Mouse (Mus musculus) 3T3-L1 (cell line): ENCODE data around the gene P4hb.
A peak's percentile ranks its signal among the peaks of the same experiment; 100 is the strongest.
"Not testable (repeated sequence)": the region's sequence is repeated elsewhere in the genome, so short reads cannot be mapped to it uniquely, and the experiment has no call there.

Experiments
- DNase-seq: peaks from one replicate; pipeline ENCODE4 v3.0.0-alpha.2; 2015; ENCODE audit warnings: low read depth, low spot score

P4hb gene

DNA sequence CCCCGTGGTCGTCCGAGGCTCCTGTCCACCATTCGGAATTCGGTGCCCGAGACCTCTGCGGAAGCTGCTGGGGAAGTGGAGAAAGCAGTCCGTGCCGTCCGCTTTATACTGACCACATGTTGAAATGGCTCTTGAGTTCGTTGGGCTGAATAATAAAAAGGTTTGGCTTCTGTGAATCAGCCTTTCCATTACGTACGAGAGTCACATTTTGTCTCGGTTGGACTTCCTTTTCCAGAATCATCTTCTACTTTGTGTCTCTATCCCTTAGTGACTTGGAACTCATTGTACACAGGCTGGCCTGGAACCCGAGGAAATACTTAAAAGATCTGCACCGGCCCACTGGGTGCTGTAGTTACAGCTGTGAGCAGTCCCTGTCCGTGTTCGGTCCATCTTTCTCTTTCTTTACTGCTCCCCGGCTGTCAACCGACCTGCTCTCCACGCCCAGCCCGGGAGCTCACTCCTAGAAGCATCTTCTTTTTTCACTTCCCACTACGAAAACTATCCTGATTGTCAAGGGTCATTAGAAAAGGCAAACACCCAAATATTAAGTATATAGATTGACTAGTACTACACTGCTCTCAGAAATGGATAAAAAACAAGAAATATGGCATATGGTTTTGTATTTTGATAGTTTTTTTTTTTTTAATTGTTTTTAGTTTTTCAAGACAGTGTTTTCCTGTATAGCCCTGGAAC is 678 bp upstream of the P4hb start:
- DNase-seq, result peak; percentile 69

DNA sequence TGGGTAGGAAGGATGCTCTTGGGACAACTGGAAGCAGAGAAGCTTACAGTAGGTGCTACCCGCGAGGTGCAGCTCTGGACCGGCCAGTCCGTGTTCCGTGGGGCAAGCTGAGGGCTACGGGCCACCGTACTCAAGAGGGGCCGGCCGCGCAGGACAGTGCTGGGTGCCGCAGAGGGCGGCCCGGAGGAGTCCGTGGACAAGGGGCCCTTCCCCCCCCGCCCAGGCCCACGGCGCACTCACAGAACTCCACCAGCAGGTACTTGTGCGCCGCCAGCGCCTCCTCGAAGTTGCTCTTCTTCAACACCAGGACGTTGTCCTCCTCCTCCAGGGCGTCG is 669 bp downstream of the P4hb start:
- DNase-seq, result peak; percentile 31

DNA sequence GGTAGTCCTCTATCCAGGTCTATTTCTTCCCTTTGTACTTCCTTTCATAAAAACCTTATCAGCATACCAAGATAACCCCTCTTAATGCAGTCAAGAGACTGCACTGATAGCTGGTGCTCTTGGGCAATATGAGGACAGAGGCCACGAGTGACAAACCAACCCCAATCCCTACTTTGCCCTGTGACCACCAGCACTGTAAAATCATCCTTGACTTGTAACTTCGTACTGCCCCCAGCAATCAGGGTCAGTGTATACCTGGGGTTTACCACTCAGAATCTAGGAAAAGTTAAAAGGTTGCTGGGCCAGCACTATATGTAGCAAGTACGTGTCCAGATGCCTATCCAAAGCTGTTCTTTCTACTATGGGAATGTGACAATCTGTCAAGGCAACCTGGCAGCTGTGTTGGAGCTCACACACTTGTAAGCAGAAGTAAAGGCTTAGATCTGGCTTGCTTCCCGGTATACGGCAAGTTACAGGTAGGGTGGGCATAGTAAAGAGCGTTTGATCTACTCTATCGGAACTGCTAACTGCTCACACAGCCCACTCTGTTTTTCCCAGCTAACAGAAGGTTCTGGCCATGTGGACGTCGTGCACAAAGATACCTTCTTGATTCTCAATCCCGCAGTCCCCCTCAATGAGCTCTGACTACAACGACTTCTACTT is 1.2 kb downstream of the P4hb start:
- DNase-seq, result no peak

DNA sequence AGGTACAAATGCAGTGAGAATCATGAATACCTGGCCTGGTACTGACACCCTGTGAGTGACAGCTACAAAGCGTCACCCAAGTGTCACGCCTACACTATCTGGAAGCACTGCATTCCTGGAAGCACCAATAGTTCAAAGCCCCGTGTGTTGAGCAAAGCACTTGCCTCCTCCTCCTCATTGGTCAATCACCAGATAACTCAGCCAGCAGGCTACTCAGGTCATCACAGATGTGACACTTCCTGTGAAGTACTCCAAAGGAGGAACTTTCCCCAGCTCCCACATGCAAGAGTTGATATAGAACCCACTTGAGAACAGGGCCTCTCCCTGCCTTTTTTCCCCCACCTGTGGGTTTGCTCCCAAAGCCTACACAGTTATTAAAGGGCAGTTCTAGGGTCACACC is 1.9 kb downstream of the P4hb start:
- DNase-seq, result no peak

DNA sequence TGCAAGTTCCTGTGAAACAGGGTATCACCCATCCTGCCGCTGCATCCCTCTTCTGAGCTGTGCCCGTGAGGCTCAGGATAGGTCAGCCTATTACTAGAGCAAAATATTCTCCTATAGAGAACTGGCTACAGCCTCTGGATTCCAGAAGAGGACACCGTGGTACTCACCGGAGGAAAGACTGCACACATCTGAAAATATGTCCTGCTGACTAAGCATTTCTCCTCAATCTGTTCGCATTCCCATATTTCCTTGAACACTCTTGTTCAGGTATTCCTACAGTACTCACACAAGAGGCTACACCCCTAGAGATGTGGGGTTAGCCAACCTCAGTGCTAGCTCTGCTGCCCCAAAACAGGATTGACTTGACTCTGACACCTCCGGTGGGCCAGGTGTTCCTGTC is 4.7 kb downstream of the P4hb start:
- DNase-seq, result no peak

DNA sequence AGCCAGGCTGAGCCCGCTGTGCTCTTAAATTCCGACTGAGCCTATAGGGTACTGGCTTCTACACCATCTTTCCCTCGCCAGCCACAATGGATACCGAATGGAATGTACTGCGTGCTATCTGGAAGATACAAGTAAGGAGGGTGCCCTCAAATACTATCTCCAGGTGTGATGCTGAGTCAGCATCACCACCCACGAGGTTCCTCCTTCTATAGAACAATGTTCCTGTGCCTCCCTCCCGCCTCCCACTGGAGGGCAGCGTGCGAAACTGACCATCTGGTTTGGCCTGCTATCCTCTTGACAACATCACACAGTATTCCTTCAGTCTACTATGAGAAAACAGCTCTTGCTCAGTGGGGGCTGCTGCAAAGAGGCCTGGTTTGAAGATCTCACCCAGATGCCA is 7.9 kb downstream of the P4hb start:
- no peak for DNase-seq

DNA sequence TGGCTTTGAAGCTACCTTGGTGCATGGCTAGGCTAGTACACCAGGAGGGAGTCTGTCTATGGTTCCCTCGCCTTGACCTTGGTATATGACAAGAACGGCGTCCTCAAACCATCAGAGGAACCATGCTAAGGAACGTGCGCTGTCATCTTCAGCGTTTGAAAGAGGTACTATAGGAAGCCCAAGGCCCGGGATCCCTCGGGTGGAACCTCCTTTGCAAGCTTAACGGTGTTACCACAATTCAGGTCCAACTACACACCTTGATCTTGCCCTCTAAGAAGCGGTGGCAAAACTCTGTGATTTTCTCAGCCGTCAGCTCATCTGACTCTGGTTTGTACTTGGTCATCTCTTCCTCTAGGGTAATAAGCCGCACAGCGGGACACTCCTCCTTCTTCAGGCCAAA is 10.1 kb downstream of the P4hb start:
- DNase-seq, result no peak

DNA sequence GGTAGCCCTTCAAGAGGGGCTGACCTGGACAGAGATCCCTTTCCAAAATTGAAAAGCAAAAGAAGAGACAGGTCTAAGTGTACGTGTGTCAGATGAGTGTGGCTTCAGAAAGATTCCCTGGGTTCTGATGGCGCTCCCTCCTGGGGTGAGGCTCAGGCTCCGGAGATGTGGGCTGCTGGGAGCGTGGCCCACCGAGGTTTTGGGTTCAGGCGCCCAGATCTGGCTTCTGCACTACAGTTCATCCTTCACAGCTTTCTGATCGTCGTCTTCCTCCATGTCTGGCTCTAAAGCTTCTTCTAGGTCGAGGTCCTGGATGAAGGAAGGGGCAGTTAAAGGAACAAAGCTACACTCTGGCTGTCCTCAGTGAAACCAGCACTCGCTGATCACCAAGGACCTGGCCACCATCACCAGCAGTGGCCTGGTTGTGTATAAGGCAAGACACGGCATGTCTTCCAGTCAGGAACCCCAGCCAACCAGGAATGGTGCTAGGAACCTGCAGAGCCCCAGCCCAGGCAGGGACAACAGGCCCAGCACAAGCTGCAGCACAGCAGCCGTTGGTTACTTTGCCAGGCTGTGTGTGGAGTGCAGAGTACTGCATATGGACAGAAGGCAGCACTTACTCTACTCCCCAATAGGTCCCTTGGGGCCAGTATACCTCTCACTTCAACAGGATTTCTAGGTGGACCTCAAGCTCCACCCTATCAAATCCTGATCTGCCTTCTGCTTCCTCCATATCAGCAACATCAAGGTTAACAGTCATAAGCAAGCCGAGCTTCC is 11.9 kb downstream of the P4hb start:
- no peak for DNase-seq

DNA sequence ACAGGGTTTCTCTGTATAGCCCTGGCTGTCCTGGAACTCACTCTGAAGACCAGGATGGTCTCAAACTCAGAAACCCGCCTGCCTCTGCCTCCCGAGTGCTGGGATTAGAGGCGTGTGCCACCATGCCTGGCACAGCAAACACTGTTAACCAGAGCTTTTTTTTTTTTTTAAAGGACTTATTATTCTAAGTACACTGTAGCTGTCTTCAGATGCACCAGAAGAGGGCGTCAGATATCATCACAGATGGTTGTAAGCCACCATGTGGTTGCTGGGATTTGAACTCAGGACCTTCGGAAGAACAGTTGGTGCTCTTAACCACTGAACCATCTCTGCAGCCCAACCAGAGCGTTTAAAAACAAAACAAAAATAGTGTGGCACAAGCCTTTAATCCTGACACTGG is 14.2 kb downstream of the P4hb start:
- not testable (repeated sequence) for DNase-seq

DNA sequence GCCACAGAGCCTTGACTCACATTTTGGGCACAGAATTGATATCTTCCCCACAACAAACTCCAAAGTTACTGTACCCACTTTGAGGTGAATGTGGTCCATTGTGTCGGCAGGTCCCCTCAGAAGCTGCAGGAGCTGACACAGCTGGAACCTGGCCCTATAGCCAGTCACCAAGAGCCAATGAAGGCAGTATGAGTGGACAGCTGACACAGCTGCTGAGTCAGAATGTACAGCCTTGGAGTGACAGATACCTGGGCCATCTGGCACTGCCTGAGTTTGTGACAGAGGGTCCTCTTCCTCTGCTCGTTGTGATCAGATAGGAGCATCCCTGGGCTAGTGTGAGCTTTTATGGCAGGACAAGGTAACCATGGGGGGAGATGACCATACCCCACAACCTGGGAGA is 17.8 kb downstream of the P4hb start:
- DNase-seq, result no peak

DNA sequence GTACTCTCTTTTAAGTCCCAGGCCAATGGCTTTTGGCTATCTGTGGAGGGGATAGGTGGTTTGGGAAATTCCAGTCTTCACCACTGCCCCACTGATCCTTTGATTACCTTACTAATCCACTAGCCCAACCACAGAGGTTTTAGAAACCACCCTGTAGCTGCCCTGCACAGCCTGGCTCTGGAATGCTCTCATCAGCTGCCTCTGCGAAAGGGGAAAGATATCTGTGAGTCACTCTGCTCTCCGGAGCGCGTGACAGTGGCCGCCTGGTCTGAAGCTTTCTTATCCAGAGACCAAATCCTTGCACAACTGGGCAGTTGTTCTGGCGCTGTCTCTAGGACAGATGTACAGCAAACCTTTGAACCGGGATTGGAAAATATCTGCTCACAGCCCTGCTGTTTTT is 18.2 kb downstream of the P4hb start:
- peak; percentile 96 for DNase-seq

DNA sequence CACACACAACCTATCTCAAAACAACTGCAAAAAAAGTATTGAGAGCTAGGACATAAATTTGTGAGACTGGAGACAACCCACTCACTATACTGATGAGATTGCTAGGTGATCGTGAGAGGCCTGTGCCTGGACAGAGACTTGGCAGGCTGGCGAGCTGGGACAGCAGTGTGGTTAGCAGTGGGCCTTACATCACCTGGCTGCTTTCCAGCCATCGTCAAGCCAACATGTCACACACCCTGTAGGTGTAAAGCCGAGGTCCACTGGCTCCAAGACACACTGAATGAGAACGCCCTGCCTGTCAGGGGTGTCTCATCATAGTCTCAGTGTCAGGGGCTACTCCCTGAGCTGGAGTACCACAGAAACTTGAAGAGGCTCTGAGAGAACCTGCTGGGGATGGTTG is 20.3 kb downstream of the P4hb start:
- DNase-seq, result peak; percentile 45

DNA sequence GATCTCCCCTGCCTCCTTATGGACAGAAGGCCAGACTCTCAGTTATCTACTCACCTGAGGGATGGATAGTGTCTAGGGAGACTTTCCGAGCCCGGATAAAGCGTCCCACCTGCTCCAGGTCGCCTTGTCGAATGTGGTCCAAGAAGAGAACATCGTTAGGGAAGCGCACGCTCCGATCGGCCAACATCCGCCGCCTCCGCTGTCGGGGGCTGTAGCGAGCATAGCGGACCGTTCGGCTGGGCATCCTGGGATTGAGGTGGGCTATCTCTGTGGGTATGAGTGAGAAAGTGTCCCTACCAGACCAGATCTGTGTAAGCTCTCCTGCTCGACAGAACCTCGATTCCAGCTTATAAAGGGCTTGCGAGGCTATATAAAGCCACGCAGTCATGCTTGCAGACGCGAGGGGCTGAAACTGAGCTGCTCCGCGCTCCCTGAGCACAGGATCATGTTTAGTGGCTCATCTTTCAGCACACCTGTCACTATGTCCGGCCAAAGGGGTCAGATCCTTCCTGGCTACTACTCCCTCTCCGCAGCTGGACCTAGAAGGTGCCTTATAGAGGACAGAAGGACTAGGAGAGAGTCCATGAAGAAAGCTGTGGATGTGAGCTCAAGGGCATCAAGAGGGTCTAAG is 22.1 kb downstream of the P4hb start, which contains the start of gene Ppp1r27:
Gene Ppp1r27 (minus strand): TSS at position 323 of the 631 bp plus-strand sequence.
- no peak for DNase-seq

DNA sequence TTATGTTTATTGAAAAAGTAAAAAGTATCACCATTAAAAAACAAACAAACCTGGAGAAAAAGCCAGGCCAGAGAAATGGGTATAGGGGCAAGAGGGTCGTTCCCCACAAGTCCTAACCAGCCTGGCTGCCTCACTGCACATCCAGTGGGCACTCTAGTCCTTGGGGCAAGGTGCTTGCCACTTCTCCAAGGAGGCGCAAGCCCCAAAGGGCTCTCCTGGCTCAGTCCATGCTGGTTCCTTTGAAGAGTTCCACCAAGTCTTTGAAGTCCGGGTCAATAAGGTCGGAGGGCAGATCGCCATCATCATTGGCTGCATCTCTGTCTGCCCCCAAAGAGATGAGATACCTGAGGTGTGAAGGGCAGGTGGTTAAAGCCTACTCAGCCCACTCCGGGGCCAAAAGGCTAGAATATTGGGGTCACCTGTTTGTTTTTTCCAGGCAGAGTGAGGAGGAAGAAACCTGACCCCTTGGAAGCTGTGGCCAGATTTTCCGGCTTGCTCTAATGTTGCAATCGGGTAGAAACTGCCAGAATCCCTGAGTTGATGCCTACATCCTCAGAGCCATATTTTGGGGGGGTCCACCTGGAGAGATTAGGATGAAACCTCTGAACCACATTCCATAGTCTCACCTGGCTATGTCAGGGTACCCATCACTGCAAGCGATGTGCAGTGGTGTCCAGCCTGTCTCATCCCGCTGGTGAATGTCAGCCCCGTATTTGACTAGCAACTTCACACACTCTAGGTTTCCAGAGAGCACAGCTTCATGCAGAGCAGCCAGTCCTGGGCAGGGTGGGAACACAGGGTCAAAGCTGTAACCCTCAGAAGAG is 22.9 kb downstream of the P4hb start:
- peak; percentile 25 for DNase-seq

DNA sequence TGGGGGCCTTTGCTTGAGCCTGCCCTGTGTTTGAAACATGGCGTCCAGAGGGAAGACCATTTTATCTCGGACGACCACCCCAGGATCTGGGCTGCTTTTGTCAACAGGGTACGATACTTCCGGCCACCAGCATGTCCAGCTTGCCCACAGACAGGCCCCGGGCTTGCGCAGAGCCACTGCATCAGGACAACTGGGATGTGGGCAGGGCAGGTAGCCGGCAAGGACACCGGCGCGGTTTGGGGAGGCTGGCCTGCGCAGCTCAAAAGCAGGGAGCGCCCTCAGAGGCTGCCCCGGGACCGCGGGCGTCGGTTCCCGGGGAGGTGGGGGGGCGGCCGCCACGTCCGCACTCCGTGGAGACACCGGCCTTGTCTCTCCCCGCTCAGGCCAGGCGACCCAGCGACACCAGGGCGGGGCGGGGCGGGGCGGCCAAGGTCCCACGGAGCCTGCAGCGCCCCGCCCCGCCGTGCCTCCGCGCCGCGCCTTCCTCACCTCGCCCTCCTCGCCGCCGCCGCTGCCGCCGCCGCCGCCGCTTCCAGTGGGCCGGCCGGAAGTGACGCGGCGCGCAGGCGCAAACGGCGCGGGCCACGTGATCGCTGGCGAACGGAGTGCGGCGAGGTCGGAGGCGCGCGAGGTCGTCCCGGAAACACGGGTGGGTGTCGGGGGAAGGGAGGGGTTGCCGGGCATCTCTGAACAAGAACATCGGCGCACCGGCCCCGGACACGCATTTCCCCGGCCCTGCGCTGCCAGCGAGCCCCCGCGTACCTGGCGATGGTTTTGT is 23.7 kb downstream of the P4hb start, which contains the start of gene Mcrip1:
Gene Mcrip1 (minus strand): TSS at position 560 of the 778 bp plus-strand sequence.
- peak; percentile 80 for DNase-seq

DNA sequence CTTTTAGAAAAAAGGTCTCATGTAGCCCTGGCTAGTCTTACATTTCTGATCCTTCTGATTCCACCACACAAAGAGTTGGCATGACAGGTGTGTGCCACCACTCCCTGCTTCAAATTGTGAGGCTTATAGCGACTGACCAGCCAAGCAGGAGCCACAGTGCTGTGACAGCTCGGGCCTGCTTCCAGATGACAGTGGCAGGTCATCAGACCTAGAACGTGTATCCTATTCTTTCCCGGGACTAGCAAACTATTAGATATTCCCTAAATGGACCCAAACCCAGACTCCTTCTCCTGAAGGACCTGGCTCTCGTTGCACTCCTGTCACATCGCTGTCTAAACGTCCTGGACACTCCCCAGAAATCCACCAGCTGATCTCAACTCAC is 24.3 kb downstream of the P4hb start:
- DNase-seq, result no peak

DNA sequence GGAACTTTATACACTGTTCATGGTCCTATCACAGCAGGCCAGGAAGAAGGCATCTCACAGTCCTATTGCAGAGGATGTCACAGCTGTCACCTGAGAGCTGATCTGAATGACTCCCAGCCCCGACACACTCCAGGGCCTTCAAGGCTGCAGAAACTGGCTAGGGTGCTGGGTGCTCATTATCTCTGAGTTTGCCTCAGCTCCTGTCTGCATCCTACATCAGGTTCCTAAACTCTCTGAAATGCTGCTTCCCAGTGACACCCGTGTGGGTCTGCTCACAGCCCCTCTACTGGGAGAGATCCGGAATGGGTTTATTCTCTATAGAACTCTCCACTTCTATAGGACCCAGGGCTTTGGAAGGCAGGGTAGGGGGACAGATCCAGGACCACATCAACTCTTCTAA is 24.8 kb downstream of the P4hb start:
- DNase-seq, result no peak

DNA sequence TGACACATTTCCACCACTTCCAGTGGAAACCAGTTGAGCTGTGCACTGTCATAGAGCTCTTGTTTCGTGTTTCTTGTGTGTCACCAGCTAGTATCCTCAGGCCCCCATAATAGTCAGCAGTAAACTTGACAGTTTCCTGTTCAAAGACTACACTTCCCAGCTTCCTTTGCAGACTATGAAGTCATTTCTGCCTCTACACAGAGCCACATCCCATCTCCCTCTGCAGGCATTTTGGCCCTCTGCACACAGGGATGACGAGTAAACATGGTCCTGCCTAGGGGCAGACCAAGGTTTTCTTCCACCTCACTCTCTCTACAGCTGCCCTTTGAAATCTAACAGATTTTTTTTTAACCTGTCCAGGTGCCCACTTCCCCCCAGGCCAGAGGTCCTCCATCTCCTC is 25.6 kb downstream of the P4hb start:
- DNase-seq, result peak; percentile 71

DNA sequence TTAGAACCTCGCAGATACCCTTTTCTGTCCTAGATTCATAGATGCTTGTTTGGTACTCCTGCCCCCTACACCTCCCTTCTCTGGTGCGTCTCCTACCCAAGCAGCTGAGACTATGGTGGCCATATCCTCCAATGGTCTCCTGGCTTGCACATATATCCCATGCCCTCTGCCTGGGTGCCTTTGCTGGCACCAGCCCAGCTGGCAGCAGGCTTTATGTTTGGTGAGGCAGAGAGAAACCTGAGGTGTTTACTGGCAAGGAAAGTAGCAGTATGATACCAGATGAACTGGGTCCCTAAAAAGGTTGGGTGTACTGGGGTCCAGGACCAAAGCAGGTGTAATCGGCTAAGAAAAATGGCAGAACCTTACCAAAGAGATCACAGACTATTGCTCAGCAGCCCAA is 27.1 kb downstream of the P4hb start:
- DNase-seq, result no peak

DNA sequence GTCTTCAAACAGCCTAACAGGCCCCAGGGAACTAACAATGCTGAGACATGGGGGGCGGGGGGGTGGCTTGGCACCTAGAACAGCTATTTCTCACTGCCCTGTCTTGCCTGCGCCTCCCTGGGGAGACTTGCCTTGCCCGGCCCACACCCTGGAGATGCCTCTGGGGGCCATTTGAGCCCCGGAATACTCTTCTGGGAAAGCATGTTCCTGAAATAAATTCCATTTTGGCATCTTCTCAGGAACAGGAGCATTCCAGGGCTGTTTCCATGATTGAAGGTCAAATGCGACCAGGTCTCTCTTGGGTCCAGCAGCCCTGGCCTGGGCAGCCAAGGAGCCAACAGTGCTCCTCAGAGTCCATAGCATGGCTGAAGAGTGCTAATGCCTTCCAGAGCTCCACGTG is 30.7 kb downstream of the P4hb start:
- DNase-seq, result no peak

DNA sequence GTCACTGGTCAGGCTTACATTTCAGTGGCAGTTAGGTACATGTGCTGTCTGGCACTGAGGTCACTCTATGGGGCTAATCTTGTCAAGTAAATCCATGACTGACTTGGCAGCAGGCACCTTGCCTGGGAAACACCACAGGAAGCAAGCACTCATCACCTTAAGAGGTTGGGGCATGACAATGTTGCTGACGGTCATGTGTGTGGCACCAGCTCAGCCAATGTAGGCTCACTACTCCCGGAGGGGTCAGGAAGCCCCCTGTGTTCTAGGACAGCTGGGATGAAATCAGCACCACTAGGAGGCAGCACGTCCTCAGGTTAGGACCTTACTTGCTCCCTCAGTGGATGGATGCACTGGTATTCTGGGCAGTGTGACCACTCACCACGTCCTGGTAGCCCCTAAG is 31.1 kb downstream of the P4hb start:
- DNase-seq, result peak; percentile 33
